Mouse (Mus musculus) small intestine, adult 2 months (tissue): ENCODE results near the gene Psmd13. TPM values are rescaled to one million over a fixed set of nuclear protein-coding genes. Genes with fewer than 3 reads are reported as not detected.
A peak's percentile ranks its signal among the peaks of the same experiment; 100 is the strongest.

Experiments
- H3K27ac ChIP-seq: fragments of 200-500 bp; 2 replicates; pipeline ENCODE4 v1.5.1; 2012; ENCODE audit warnings: low read depth, low read length, control low read depth, inconsistent platforms; ENCODE audit not compliant: insufficient read depth
- H3K27me3 ChIP-seq: fragments of 200-500 bp; 2 replicates; pipeline ENCODE4 v1.6.1; 2012; ENCODE audit warnings: mild to moderate bottlenecking, moderate library complexity, low read length, inconsistent platforms; ENCODE audit not compliant: control insufficient read depth, insufficient read depth
- H3K36me3 ChIP-seq: fragments of 200-500 bp; 2 replicates; pipeline ENCODE4 v1.6.1; 2012; ENCODE audit warnings: mild to moderate bottlenecking, low read length, control low read depth, inconsistent platforms; ENCODE audit not compliant: control insufficient read depth, insufficient read depth
- H3K4me1 ChIP-seq: fragments of 200-500 bp; 2 replicates; pipeline ENCODE4 v1.6.1; 2012; ENCODE audit warnings: low read length, inconsistent platforms, mixed read lengths; ENCODE audit not compliant: control insufficient read depth, insufficient read depth, insufficient read length
- H3K4me3 ChIP-seq: fragments of 200-500 bp; 2 replicates; pipeline ENCODE4 v1.5.1; 2012; ENCODE audit warnings: low read depth, mild to moderate bottlenecking, control low read depth, inconsistent platforms, low read length, moderate library complexity
- CTCF ChIP-seq: fragments of 200-500 bp; IDR thresholded peaks from 2 replicates; pipeline ENCODE4 v1.5.1; 2012; ENCODE audit warnings: low read depth, mild to moderate bottlenecking, control low read depth, inconsistent platforms, low read length, moderate library complexity, mixed read lengths; ENCODE audit not compliant: insufficient replicate concordance, insufficient read length; ENCODE audit errors: extremely low read depth
- POLR2A ChIP-seq: fragments of 200-500 bp; IDR thresholded peaks from 2 replicates; pipeline ENCODE4 v1.6.1; 2012; ENCODE audit warnings: low read depth, mild to moderate bottlenecking, control low read depth, inconsistent platforms, low read length, moderate library complexity
- WGBS: fragments of 180-500 bp; shearing (Covaris S2); methylation state at CpG from one replicate; pipeline ENCODE4 v1.1.7; 2018; 5-methylcytosine and 5-hydroxymethylcytosine counted together
- polyA plus RNA-seq: library from polyadenylated mRNA; depleted of rRNA; stranded (reverse); fragments of >200 nt; gene quantifications from 2 replicates; pipeline ENCODE4 v1.2.3, GENCODE M21; 2012

The Psmd13 gene
- polyA plus RNA-seq, 1 experiment, result 55.7 TPM

DNA sequence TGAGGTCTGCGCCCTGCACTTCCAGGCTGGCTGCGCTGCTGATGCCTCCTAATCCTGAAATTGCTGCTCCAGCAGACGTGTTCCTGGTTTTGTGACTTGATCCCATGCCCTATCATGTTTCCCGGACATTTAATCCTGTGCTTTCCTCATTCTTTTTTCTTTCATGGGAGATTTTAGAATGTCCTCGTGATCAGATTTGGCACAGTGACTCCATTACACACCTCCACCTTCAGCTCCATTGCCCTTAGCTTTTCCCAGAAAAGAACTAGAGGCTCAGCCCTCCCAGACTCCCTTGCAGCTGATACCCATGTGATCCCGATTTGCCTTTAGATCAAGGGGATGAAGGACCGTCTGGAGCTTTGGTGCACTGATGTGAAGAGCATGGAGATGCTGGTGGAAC, 16.1 kb downstream of the Psmd13 start:
- H3K27ac ChIP-seq, result no peak overlapping the region
- peaks cover 37% of the 10 kb centered on the region for H3K36me3 ChIP-seq
- no peaks in the 10 kb centered on the region for H3K27me3 ChIP-seq
- TF ChIP-seq CTCF (no peak), POLR2A (no peak)
- H3K4me1 ChIP-seq, result no peaks in the 10 kb centered on the region
- 90% methylated on average over 7 of the region's 7 CpGs for WGBS
- H3K4me3 ChIP-seq, result no peak overlapping the region

DNA sequence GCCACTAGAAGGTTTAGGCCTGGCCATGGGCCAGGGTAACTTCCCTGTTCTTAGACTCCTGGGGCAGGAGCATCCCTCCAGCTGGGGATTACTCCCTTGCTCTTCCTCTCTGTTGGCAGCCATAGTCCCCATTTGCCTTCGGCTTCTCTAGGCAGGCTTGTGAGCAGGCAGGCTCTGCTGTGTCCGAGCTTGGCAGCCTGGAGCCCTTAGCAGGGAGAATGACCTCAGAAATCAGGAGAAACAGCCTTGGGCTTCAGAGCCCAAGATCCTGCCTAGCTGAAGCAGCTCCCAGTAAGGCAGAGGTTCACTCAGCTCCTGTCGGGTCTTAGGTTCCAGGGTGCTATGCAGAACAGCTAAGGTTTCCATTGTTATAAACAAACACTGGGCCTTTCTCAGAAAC, 17.4 kb downstream of the Psmd13 start:
- Histone ChIP-seq H3K27ac (no peak overlapping the region), H3K4me3 (no peak overlapping the region), H3K27me3 (no peaks in the 10 kb centered on the region), H3K4me1 (no peaks in the 10 kb centered on the region), H3K36me3 (peaks cover 32% of the 10 kb centered on the region)
- TF ChIP-seq CTCF, result no peak
- no peak for TF ChIP-seq POLR2A
- WGBS, result 83% methylated on average over 3 of the region's 3 CpGs

DNA sequence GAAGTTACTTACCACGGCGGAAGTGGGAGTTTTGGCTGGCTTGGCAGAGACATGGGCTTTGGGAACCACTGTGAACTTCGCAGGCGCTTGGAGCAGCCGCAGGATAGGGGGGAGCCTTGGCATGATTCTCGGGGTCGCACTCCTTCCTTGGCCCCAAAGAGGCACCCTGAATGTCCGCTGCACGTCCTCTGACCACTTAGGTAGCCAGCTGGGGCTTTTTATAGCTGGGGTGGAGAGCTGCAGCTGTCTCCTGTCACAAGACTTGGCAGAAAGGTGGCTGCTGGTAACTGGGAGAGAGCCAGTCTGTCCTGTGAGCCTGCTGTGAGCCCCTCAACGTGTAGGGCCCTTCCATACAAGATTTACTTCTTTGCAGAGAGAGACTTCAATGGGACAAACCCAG, 18.5 kb downstream of the Psmd13 start, which contains the start of gene Cox8b:
Gene Cox8b, minus strand, starts transcription at position 227 of the 400 bp plus-strand sequence.
- H3K4me1 ChIP-seq, result no peaks in the 10 kb centered on the region
- no peaks in the 10 kb centered on the region for H3K27me3 ChIP-seq
- TF ChIP-seq CTCF (no peak), POLR2A (no peak)
- peaks cover 24% of the 10 kb centered on the region for H3K36me3 ChIP-seq
- 68% methylated on average over 10 of the region's 10 CpGs for WGBS
- H3K27ac ChIP-seq, result no peak within 1 kb of the TSS
- no peak within 1 kb of the TSS for H3K4me3 ChIP-seq

DNA sequence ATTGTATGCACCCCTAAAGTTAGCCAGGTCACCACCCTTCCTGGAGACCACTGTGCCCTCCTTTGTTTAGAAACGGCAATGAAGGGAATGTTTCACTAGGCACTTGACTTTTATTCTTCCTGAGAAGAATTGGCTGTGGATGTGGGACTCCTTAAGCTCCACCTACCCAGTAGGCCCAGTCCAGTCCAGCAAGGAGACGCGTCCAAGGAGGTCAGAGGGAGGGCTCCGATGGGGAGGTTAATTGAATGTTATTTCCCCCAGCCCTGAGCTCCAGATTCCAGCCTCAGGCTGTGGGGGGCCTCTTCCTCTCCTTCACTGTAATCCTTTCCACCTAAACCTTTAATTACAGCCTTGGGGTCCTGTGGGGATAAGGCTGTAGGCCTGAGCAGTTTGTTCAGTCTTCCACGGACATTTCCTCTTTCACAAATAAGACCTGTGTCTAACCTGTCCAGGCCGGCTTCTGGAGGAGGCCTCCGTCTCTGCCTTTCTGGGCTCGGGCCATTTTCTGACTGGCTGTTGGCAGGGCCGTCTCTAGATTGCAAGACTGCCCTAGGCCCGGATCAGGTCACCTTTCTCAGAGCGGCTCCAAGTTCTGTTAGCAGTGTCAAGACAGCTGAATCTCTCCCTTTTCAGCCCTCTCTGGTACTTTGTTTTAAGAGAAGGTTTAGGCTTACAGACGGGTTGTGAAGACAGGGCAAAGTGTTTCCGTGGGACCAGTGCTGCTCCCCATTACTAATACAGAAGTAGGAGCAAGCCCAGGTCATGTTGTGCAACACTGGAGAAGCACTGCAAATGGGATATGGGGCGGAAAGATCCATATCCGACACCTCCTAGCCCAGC, 20.5 kb downstream of the Psmd13 start:
- Histone ChIP-seq H3K27me3 (no peaks in the 10 kb centered on the region), H3K27ac (no peak overlapping the region), H3K36me3 (peaks cover 14% of the 10 kb centered on the region), H3K4me3 (no peak overlapping the region), H3K4me1 (no peaks in the 10 kb centered on the region)
- TF ChIP-seq POLR2A, result no peak
- 90% methylated on average over 15 of the region's 15 CpGs for WGBS

DNA sequence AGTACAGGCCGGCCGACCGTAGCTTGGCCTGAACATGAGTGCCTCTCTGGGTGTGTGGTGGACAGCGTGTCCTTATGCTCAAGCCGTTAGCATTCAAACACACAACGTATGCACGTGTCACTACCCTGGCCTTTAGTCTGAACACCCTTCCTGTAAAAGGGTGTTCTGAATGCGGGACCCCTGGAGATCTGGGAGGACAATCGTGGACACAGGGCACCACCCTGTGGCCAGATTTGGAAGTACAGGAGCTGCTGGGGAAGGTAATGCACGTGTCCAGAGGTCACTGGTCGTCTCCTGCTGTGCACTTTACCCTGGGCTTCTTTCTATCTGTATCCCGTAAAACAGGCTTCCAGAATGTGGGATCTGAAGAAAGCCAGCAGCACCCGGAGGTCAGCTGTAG, 21.4 kb downstream of the Psmd13 start:
- no peak overlapping the region for H3K4me3 ChIP-seq
- H3K27ac ChIP-seq, result no peak overlapping the region
- peaks cover 6% of the 10 kb centered on the region for H3K36me3 ChIP-seq
- no peaks in the 10 kb centered on the region for H3K27me3 ChIP-seq
- TF ChIP-seq CTCF (peak; percentile 97; the same call in 1 of the 2 replicates), POLR2A (no peak)
- no peaks in the 10 kb centered on the region for H3K4me1 ChIP-seq
- 26% methylated on average over 13 of the region's 13 CpGs for WGBS

DNA sequence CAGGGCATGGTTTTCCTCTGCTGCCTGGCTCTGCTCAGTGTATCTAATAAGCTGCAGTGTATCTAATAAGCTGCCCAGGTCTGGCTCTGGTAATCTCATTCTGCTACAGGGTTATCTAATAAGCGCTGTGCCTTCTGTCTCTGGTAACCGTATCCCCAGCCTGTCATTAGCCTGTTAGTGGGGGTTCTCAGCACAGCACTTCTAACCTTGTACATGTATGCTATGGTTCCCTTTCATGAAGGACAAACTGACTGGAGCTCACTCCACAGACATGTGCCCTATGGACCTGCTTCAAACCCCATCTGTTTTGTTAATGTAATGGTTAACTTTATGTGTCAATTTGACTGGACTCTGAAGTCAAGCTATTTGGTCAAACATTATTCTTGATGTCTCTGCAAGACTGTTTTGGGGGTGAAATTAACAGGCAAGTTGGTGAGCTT, 23.9 kb downstream of the Psmd13 start:
- H3K4me1 ChIP-seq, result peaks cover 2% of the 10 kb centered on the region; the same call in 1 of the 2 replicates
- WGBS, result 81% methylated on average over 2 of the region's 2 CpGs
- no peaks in the 10 kb centered on the region for H3K27me3 ChIP-seq
- no peak for TF ChIP-seq CTCF
- no peak for TF ChIP-seq POLR2A
- H3K36me3 ChIP-seq, result no peaks in the 10 kb centered on the region
- H3K27ac ChIP-seq, result no peak overlapping the region
- no peak overlapping the region for H3K4me3 ChIP-seq

DNA sequence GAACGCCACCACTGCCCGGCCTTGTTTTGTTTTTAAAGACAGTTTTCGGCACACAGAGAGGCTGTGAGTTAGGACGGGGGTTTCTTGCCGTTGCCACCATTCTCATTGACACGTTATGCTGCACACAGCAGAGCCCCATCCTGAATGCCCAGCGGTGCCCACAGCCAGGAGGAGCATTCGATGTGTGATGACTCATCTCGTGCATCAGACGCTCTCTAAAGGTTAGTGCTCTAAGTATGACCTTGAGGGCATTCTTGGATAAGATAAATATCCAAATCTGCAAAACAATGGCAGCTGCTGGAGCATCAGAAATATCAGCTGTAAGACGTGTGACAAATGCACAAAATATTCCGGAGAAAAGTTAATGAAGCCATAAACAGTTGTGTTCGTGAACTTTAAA, 25.4 kb downstream of the Psmd13 start:
- Histone ChIP-seq H3K4me1 (peaks cover 2% of the 10 kb centered on the region; the same call in 1 of the 2 replicates), H3K27me3 (no peaks in the 10 kb centered on the region), H3K27ac (no peak overlapping the region), H3K4me3 (no peak overlapping the region), H3K36me3 (no peaks in the 10 kb centered on the region)
- TF ChIP-seq CTCF, result no peak
- WGBS, result 79% methylated on average over 13 of the region's 13 CpGs
